Mouse (Mus musculus): ENCODE results near the gene Cask. TPM values are rescaled to one million over a fixed set of nuclear protein-coding genes. Genes with fewer than 3 reads are reported as not detected.

The Cask gene
- total RNA-seq, 1 experiment from 2014 or later, result 56.8 TPM

DNA sequence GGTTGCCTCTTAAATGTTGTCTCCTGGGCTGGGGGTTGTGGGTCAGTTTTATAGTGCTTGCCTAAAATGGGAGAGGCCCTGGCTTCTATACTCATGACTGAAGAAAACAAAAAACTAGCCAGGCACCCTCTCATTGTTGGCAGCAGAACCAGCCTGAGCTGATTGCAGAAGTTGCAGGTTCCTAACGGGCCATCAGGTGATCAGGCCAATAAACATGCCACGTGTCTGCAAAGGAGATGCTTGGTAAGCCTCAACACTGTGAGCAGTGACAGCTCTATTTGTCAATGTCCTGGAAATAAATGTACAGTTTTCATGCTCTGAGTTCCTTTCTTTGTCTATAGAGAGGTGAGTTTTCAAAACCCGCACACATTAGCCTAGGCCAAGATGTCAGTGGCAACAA, 362.2 kb downstream of the Cask start:
- ATAC-seq (ENCODE audit: extremely low read depth, insufficient number of reproducible peaks, low FRiP score, poor library complexity, severe bottlenecking), result no peak

DNA sequence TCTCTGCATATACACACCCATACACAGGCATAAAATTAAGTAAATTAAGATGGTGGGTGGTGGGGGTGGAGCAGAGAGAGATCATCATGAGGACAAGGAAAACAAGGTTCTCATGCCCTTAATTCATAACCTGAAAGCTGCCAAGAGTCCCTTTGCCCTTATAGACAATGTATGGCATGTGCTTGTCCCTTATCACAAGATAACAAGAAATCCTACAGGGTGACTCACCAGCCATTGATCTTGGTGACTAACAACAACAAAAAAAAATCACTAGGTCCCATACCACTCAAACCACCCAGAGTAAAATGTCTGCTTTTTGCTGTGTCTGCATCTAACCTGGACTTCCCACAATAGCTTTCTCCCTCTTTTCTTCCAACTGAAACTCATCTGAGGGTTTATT, 366.7 kb downstream of the Cask start:
- no peak for ATAC-seq (ENCODE audit: extremely low read depth, insufficient number of reproducible peaks, low FRiP score, poor library complexity, severe bottlenecking)

GRCm38 (mm10) chrX:13482576-13482975, 368.6 kb downstream of the Cask start:
- ATAC-seq (ENCODE audit: extremely low read depth, insufficient number of reproducible peaks, low FRiP score, poor library complexity, severe bottlenecking), result no peak

DNA sequence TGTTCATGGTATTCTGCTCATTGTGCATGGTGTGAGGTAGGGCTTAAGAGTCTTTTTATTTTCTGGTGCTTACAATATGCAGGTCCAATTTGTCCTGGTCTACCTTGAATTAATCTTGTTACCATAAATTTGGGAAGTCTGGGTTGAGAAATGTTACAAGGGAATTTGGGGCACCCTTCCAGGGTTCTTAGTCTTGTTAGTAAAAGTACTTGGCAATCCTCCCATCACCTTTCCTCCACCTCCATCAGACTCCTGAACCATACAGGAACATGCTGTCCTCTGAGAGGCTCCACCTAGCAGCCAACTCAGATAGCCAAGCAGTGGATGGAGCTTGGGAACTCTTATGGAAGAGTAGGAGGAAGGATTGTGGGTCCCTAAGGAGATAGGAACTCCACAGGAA, 371.6 kb downstream of the Cask start:
- ATAC-seq (ENCODE audit: extremely low read depth, insufficient number of reproducible peaks, low FRiP score, poor library complexity, severe bottlenecking), result no peak

DNA sequence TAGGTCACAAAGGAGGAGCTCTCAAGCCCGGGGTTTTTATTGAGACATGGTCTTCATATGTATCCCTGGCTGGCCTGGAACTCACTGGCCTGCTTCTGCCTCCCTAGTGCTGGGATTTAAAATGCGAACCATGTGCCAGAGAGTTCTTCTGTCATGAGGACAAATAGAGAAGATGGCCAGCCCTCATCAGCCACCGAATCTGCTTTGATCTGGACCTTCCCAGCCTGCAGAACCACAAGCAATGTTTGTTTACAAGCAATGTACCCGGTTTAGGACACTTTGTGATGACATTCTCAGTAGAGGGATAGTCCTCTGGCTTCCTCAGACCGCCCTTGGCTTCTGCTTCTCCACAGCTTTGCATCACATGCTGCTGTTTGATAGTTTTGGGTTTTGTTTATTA, 372.9 kb downstream of the Cask start:
- no peak for ATAC-seq (ENCODE audit: extremely low read depth, insufficient number of reproducible peaks, low FRiP score, poor library complexity, severe bottlenecking)

DNA sequence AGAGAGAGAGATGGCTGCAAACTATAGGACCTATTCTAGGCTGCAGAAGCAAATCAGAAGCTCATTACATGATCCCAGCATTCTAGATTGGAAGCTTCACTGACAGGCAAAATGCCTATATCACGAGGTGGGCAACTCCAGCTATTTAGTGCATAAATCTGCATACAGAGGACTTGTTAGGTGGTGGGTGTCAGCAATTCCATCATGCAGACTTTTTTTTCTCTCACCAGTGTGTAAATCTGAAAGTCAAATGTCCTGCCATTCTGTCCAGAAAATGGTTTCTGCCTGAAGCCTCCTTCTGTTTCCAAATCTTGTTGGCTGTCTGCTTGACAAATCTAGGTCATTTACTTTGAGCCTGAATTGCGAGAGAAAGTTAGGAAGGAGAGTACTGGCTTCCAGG, 373.6 kb downstream of the Cask start:
- ATAC-seq (ENCODE audit: extremely low read depth, insufficient number of reproducible peaks, low FRiP score, poor library complexity, severe bottlenecking), result no peak

DNA sequence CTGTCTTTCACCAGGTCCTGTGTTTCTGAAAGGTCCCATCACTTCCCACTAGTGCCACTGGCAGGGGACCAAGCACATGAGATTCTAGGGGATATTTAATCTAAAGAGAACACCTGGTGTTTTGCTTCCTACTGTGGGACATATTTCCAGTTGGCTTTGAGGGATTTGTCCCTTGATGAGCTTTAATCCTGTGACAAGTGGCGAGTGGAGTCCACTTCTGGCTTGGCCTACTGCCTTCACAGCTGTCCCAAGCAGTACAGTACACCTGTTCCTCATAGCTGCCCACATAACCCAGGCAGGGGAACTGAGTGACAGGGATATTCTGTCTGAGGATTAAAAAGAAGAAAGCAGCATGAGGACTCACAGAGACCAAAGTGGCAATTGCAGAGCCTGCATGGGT, 375.8 kb downstream of the Cask start:
- ATAC-seq (ENCODE audit: extremely low read depth, insufficient number of reproducible peaks, low FRiP score, poor library complexity, severe bottlenecking), result no peak

- ATAC-seq (ENCODE audit: extremely low read depth, insufficient number of reproducible peaks, low FRiP score, poor library complexity, severe bottlenecking), result no peak
Observed at GRCm38 (mm10) chrX:13472751-13473225, 378.4 kb downstream of the Cask start.

GRCm38 (mm10) chrX:13471925-13472324, 379.2 kb downstream of the Cask start:
- ATAC-seq (ENCODE audit: extremely low read depth, insufficient number of reproducible peaks, low FRiP score, poor library complexity, severe bottlenecking), result no peak

GRCm38 (mm10) chrX:13469160-13470116, 381.7 kb downstream of the Cask start:
- no peak for ATAC-seq (ENCODE audit: extremely low read depth, insufficient number of reproducible peaks, low FRiP score, poor library complexity, severe bottlenecking)

DNA sequence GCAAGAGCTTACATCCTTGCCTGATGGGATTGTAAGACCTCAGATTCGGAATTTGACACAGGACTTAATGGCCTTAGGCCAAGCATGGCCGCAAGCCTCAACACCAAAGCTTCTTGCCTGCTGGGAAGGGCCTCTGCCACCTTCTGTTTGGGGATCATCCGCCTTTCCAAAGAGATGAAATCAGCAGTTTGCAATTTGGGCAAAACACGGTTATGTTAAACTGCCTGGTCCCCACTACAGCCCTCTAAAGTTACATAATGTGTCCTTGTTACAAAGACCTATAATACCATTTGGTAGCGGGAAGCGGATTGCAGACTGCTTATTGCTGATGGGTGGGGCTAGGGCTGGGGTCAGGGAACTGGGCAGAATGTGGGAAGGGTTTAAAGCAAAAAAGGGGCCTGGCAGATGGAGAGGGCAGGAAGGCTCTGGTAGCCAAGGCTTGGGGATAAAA, 384.0 kb downstream of the Cask start:
- ATAC-seq (ENCODE audit: extremely low read depth, insufficient number of reproducible peaks, low FRiP score, poor library complexity, severe bottlenecking), result no peak

Other genes with a start within 250 kb of the Cask start
- 2.2 and 3.4 TPM in 2 replicates for gene Gpr34, start 219.3 kb downstream of the Cask start, total RNA-seq (2017)
- 0.37 and 1.0 TPM in 2 replicates for gene Gpr82, start 190.0 kb downstream of the Cask start, total RNA-seq (2017)

Data from neutrophil, adult 5-6 weeks (primary cell).